Mouse (Mus musculus) stomach, postnatal 0 days (tissue): ENCODE results near the gene Lpar6. TPM values are rescaled to one million over a fixed set of nuclear protein-coding genes. Genes with fewer than 3 reads are reported as not detected.
A peak's percentile ranks its signal among the peaks of the same experiment; 100 is the strongest.

Source experiments
- ATAC-seq: fragments of 200-750 bp; cut with Nextera tagmentation; 2 replicates; pipeline ENCODE4 v1.8.0; 2017; ENCODE audit not compliant: low FRiP score, low TSS enrichment
- DNase-seq: peaks from one replicate; pipeline ENCODE4 v3.0.0-alpha.2; 2016; ENCODE audit warnings: low spot score
- H3K27ac ChIP-seq: fragments of 300-500 bp; sonication (generic); replicated peaks from 2 replicates; pipeline ENCODE4 v1.5.1; 2014; ENCODE audit warnings: mild to moderate bottlenecking, control low read depth
- H3K27me3 ChIP-seq: fragments of 300-500 bp; sonication (generic); 2 replicates; pipeline ENCODE4 v1.6.1; 2014; ENCODE audit warnings: low read length; ENCODE audit not compliant: control insufficient read depth, insufficient read depth
- H3K36me3 ChIP-seq: fragments of 300-500 bp; sonication (generic); 2 replicates; pipeline ENCODE4 v1.6.1; 2014; ENCODE audit warnings: low read length, mixed read lengths; ENCODE audit not compliant: control insufficient read depth, insufficient read depth
- H3K4me1 ChIP-seq: fragments of 300-500 bp; sonication (generic); replicated peaks from 2 replicates; pipeline ENCODE4 v1.6.1; 2014; ENCODE audit warnings: antibody characterized with exemption; ENCODE audit not compliant: control insufficient read depth, insufficient read depth
- H3K4me2 ChIP-seq: fragments of 300-500 bp; sonication (generic); replicated peaks from 2 replicates; pipeline ENCODE4 v1.6.1; 2014; ENCODE audit warnings: low read depth, mild to moderate bottlenecking, control low read depth, moderate library complexity
- H3K4me3 ChIP-seq: fragments of 300-500 bp; sonication (generic); 2 replicates; pipeline ENCODE4 v1.5.1; 2014; ENCODE audit warnings: low read depth, low read length, control low read depth
- H3K9ac ChIP-seq: fragments of 300-500 bp; sonication (generic); 2 replicates; pipeline ENCODE4 v1.6.1; 2014; ENCODE audit warnings: mild to moderate bottlenecking, low read length, control low read depth, mixed read lengths
- H3K9me3 ChIP-seq: fragments of 300-500 bp; sonication (generic); 2 replicates; pipeline ENCODE4 v1.6.1; 2016; ENCODE audit warnings: low read length; ENCODE audit not compliant: control insufficient read depth
- CTCF ChIP-seq: IDR thresholded peaks from 2 replicates; pipeline ENCODE4 v1.5.1; 2016; ENCODE audit warnings: antibody characterized with exemption, low read depth, mild to moderate bottlenecking, moderate library complexity
- EP300 ChIP-seq: optimal IDR thresholded peaks from 2 replicates; pipeline ENCODE3; 2016; ENCODE audit warnings: antibody characterized with exemption
- WGBS: fragments of 180-500 bp; shearing (Covaris S2); extraction: QIAGEN DNeasy Blood & Tissue Kit; methylation state at CpG from one replicate; pipeline ENCODE4 v1.1.7; 2014; 5-methylcytosine and 5-hydroxymethylcytosine counted together
- polyA plus RNA-seq: library from polyadenylated mRNA; unstranded; fragments of >200 nt; fragmentation: Nextera tagmentation; extraction: Ambion mirVana; gene quantifications from 2 replicates; pipeline ENCODE4 v1.2.1, GENCODE M21; 2015

The Lpar6 gene
- polyA plus RNA-seq, 1 experiment from 2014 or later: 12.2 TPM

DNA sequence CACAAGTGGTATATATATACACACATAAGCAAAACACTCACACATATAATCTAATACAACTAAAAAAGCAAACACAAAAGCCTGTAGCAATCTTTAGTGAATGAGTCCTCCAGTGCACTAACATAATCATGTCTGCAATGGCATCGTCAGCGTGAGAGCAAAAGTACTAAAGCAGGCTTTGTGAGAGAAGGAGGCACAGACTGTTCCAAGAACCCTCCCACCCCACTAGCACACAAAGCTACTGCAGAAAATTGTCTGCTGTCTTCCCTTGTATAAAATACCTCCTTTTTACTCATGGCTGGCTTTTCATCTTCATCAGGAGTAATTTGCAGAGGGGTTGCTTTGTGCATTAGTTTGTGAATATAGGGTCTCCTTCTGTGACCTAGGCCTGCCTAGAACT lies 14.6 kb downstream of the Lpar6 start:
- H3K27ac ChIP-seq: peak overlapping the region; percentile 19

DNA sequence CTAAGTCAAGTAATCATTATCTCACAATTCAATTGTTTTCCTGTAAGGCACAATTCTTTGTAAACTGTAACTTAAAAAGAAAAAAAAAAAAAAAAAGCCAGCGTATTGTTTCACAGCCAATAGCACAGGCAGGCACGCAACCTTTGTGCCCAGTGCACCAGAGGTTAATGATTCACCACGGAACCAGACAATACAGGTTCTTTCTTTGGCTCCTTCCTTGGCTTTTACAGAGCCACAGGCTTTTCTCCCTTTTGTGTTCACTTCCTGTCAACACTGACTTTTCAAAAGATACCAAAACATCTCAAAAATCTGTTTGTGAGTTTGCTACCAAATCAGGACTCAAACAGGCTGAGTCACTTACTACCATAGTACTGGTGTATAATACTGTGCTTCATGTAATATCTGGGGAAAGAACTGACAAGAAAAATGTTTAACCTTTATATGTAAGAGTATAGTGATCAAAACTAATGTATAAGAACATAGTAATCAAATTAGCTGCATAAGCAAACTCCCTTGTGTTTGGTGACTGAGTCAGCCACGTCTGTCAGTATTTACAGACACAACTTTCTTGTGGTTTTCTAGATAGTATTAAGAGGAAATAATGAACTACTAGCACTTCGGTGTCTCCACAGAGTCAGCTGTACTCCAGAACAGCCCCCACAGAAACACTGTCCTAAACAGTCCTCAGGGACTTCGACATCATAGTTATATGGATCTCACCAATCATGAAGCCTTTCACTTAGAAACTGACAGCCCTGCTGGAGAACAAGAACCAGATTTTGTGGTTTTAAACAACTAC lies 16.0 kb downstream of the Lpar6 start:
- H3K27me3 ChIP-seq: no peaks in the 10 kb centered on the region
- H3K4me1 ChIP-seq: no peaks in the 10 kb centered on the region
- H3K9ac ChIP-seq: no peak overlapping the region
- no peak overlapping the region for H3K4me2 ChIP-seq
- H3K27ac ChIP-seq: peak overlapping the region; percentile 80
- H3K36me3 ChIP-seq: no peaks in the 10 kb centered on the region
- ATAC-seq: peak; percentile 98
- no peak for TF ChIP-seq EP300
- no peak for TF ChIP-seq CTCF
- peak; percentile 80 for DNase-seq
- 52% methylated on average over 6 of the region's 6 CpGs for WGBS
- no peaks in the 10 kb centered on the region for H3K9me3 ChIP-seq
- no peak overlapping the region for H3K4me3 ChIP-seq

More for the DNA sequence above, 14.6 kb downstream of the Lpar6 start:
- Histone ChIP-seq H3K9me3 (no peaks in the 10 kb centered on the region), H3K36me3 (no peaks in the 10 kb centered on the region), H3K4me2 (no peak overlapping the region), H3K27me3 (no peaks in the 10 kb centered on the region), H3K4me1 (no peaks in the 10 kb centered on the region), H3K4me3 (no peak overlapping the region), H3K9ac (no peak overlapping the region)
- TF ChIP-seq EP300 (no peak), CTCF (no peak)
- DNase-seq: no peak
- ATAC-seq: no peak
- WGBS: 50% methylated on average over 2 of the region's 2 CpGs

DNA sequence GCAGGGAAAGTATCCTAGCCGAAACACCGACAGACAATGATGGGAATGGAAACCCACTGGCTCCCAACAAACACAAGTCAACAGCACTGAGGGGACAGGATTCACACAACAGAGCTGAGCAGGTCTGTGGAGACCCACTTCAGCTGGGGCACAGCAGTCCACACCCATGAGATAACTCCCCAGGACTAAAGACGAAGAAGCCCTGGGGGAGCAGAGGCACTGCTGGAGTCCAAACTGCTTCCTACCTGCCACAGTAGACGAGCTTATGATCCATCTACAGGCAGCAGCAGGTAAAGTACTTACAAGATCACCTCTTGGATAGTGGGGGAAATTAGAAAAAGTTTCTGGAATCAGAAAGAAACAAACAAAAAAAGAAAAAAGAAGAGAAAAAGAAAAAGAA lies 16.7 kb downstream of the Lpar6 start:
- Histone ChIP-seq H3K4me3 (no peak overlapping the region), H3K36me3 (no peaks in the 10 kb centered on the region), H3K9ac (no peak overlapping the region), H3K4me1 (no peaks in the 10 kb centered on the region), H3K4me2 (no peak overlapping the region), H3K27me3 (no peaks in the 10 kb centered on the region), H3K9me3 (no peaks in the 10 kb centered on the region), H3K27ac (peak overlapping the region; percentile 80)
- ATAC-seq (peak; percentile 51; the same call in 1 of the 2 replicates), DNase-seq (peak; percentile 44)
- 61% methylated on average over 4 of the region's 4 CpGs for WGBS
- no peak for TF ChIP-seq EP300
- peak; percentile 40 for TF ChIP-seq CTCF

DNA sequence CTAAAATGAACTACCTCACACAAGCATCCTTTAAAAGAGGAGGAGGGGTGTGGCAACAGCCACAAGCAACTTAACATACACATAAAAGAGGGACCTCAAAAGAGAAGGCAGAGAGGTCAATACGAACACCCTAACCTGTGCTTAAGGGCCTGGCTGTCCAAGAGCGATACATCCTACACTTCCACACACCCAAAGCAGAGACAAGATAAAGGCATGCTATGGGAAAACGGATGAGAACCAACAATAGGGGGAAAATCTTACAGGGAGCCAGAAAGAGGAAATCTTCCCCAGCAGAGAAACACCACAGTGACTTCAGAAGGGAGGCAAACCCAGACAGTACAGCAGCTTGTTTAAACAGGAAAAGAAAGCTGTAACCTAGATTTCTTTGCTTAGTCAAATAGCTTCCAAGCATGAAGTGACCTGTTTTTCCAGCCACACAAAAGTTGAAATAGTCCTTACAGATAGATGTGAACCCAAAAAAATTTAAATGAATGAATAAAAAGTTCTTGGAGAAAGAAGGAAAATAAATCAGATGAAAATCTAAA lies 17.8 kb downstream of the Lpar6 start:
- 48% methylated on average over 3 of the region's 3 CpGs for WGBS
- no peaks in the 10 kb centered on the region for H3K4me1 ChIP-seq
- DNase-seq: no peak
- H3K27ac ChIP-seq: peak overlapping the region; percentile 80
- H3K9ac ChIP-seq: no peak overlapping the region
- no peak overlapping the region for H3K4me2 ChIP-seq
- no peak for ATAC-seq
- no peaks in the 10 kb centered on the region for H3K36me3 ChIP-seq
- no peaks in the 10 kb centered on the region for H3K27me3 ChIP-seq
- H3K9me3 ChIP-seq: no peaks in the 10 kb centered on the region
- TF ChIP-seq CTCF: no peak
- TF ChIP-seq EP300: no peak
- H3K4me3 ChIP-seq: no peak overlapping the region

DNA sequence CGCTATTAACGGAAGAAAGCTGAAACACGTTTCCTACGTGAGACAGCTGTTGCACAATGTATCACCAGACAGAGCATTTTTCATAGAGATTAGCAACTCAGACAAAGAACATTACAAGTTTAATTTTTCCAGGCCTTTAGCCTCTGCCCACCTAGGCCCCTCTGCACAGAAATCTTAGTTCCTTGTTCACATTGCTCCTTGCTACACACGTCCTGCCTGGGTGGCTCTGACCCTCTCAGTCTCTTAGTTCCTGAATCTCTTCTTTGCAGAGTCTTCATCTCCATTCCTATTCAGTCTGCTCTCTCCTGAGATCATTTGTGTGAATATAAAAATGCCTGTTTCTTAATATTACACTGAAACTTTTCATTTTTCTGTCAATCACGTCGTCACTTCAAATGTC lies 19.7 kb downstream of the Lpar6 start:
- Histone ChIP-seq H3K27me3 (no peaks in the 10 kb centered on the region), H3K9ac (no peak overlapping the region), H3K27ac (no peak overlapping the region), H3K4me2 (no peak overlapping the region), H3K36me3 (no peaks in the 10 kb centered on the region), H3K4me1 (no peaks in the 10 kb centered on the region), H3K4me3 (no peak overlapping the region), H3K9me3 (no peaks in the 10 kb centered on the region)
- DNase-seq (no peak), ATAC-seq (no peak)
- WGBS: 37% methylated on average over 7 of the region's 7 CpGs
- TF ChIP-seq CTCF (no peak), EP300 (no peak)

DNA sequence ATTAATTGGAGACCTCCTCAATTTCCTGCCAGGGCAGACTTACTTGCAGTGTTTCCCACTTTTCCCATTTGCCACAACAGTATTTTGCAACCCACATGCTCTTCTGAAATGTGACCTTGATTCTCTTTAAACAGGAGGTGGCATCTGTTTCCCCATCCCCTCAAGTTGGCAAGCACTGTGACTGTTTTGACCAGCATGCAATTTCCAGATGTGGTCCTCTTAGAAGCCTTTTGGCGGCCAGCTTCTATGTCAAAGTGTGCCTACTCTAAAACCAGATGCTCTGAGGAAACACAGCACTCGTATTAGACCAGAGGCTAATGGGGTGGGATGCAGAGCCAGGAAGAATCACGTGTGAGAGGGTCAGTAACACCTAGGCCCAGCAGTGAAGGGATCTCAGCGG lies 20.5 kb downstream of the Lpar6 start:
- TF ChIP-seq CTCF: no peak
- no peak for TF ChIP-seq EP300
- 65% methylated on average over 4 of the region's 4 CpGs for WGBS
- Histone ChIP-seq H3K4me3 (no peak overlapping the region), H3K4me1 (no peaks in the 10 kb centered on the region), H3K4me2 (no peak overlapping the region), H3K9me3 (no peaks in the 10 kb centered on the region), H3K27ac (no peak overlapping the region), H3K36me3 (no peaks in the 10 kb centered on the region), H3K9ac (no peak overlapping the region), H3K27me3 (no peaks in the 10 kb centered on the region)
- ATAC-seq: no peak
- DNase-seq: no peak
